Mouse (Mus musculus) brain, embryonic 14.5 days (tissue): Measurements from ENCODE around the gene Col24a1.

Experiments used
- CTCF ChIP-seq: fragments of 200-500 bp; IDR thresholded peaks from 2 replicates; pipeline ENCODE4 v1.5.1; 2012; ENCODE audit warnings: inconsistent platforms, mild to moderate bottlenecking, moderate library complexity, borderline replicate concordance; ENCODE audit not compliant: insufficient read depth, insufficient read length; ENCODE audit errors: extremely low read depth
- POLR2A ChIP-seq: fragments of 200-500 bp; IDR thresholded peaks from 2 replicates; pipeline ENCODE4 v1.6.1; 2012; ENCODE audit warnings: mild to moderate bottlenecking, inconsistent platforms, borderline replicate concordance; ENCODE audit not compliant: poor library complexity, insufficient read depth, insufficient read length, severe bottlenecking; ENCODE audit errors: extremely low read depth

DNA sequence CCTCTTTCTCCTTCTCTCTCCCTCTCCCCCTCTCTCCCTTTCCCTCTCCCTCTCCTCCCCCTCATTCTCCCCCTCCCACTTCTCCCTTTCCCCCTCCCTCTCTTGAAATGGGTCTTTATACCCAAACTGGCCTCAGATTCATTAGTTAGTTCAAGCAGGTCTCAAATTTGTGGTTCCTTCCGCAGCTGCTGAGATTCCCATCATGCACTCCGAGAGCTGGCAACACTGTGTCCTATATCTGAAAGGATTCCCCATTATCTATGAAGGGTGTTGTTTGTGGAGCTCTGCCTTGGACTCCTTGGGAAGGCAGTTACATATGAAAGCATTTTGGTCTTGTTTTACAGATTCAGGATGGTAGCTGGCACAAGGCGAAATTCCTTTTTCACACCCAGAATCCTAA lies 257.9 kb downstream of the Col24a1 start:
- TF ChIP-seq POLR2A (no peak), CTCF (no peak)
